Mouse (Mus musculus): ENCODE results near the gene Ppp2ca.
"Not testable (repeated sequence)": the region's sequence is repeated elsewhere in the genome, so short reads cannot be mapped to it uniquely, and the experiment has no call there.

Gene Ppp2ca

DNA sequence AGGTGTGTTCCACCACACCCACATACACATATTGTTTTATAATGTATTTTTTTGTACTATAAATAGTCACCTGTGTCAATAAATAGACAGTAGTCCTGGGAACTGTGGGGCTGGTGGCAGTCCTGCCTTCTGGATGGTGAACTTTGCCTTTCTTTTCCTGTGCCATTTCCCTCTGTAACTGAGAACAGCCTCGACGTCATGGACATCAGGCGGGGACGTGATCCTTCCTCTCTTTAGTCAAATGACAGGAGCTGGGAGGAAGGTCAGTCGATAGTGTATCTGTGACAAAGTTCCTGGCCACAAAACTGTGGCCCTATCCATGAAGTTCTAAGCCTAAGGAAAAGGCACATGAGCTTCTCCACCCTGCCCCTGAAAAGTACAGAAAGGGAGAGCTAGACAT, 3.9 kb upstream of the Ppp2ca start:
- DNase-seq (ENCODE audit: low read depth, low spot score) = no peak

DNA sequence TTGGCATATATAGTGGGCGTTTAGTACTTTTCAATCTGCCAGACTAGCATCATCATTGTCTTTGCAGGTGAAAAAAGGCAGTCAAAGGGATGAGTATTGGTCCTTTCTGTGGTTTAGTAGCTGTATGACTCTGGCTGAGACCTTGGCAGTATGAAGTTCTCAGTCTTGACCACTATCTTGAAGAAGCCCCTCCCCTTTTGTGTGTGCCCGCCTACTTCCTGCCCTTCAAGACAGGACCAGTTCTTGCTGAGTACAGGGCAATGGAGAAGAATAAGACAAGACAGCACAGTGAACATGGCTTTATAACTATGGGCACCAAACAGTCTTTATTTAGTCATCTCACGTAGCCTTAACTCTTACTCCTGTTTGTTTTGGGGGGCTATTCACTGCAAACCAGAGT, 1.5 kb upstream of the Ppp2ca start:
- DNase-seq (ENCODE audit: low read depth, low spot score) = no peak

GRCm38 (mm10) chr11:52097596-52097995, 885 bp upstream of the Ppp2ca start:
- no peak for DNase-seq (ENCODE audit: low read depth, low spot score)

DNA sequence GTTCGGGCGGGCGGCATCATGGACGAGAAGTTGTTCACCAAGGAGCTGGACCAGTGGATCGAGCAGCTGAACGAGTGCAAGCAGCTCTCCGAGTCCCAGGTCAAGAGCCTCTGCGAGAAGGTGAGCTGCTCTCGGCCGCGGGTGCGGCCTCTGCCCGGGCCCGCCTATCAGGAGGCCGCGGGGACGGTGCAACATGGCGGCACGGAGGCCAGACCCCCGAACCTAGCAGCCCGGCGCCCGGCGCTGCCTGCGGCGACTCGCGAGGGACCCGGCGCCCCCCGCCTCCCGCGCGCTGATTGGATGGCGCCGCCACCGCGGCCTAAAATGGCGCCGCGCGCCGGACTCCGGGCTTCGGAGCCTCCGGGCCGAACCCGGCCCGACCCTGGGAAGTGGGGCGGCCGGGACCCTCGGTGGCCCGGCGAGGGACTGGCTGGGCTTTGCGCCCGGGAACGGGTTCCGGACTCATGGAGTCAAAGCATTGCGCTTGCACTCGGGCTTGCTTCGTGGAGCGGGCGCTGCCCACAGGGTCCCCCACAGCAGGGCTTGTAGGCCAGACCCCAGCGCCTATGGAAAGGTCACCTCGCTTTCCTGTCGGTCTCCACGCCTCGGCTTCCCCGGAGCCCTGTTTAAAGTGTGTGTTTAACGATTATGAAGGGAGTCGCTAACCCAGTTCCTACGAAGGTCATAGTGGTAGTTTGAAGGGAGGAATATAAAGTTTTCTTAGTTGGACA, 715 bp downstream of the Ppp2ca start:
- DNase-seq (ENCODE audit: low read depth, low spot score) = peak; percentile 79

GRCm38 (mm10) chr11:52099771-52100219, 1.3 kb downstream of the Ppp2ca start:
- no peak for DNase-seq (ENCODE audit: low read depth, low spot score)

DNA sequence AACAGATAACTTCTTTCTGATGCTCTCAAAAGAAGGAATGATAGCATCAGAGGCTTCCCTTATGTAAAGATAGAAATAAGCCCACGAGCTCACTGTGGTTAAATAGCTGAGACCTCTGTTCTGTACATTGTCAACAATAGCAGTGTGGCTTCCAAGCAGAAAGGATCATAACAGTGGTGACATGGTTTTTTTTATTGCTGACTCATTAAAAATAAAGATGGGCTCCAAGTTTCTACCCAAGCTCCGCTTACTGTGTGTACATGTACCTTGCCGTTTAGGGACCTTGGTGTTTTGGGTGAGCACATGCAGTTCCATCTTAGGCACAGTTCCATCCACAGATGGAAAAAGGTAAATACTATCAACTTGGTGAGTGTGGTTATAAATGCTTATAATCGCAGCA, 4.5 kb downstream of the Ppp2ca start:
- no peak for DNase-seq (ENCODE audit: low read depth, low spot score)

- DNase-seq (ENCODE audit: low read depth, low spot score) = no peak
Observed at GRCm38 (mm10) chr11:52105503-52105902, 7.0 kb downstream of the Ppp2ca start.

DNA sequence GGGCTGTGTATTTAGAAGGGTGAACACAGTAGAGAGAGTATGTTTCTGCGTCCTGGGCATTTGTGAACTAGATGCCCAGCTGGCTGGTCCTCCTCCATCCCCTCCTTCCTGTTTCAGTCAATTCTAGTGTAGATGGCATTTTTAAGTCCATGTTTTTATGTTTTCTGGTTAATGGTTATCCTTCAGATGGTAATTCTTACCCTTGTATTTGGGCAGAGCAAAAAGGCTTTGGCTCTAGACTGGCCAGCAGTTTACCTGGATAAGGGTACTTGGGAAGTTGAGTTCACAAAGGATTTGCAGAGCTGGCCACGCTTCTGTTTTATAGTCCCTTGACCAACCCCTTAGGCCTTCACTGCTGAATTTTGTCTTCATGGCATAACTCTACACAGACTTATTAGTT, 7.6 kb downstream of the Ppp2ca start:
- no peak for DNase-seq (ENCODE audit: low read depth, low spot score)

DNA sequence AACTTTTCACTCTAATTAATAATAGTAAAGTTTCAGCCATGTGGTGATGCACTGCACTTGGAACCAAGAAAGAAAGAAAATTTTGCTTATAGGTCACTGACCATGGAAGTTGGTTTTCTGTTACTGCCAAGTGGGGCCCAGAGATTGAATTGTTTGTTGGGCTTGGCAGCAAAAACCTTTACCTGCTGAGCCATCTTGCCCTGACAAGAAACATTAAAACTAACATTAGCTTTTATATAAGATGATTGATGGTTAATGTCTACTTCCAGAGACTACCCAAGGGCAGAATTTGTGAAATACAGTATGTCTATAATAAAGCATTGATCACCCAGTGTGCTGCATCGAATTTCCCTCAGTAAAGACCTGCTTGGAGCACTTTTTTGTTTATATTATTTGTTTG, 8.0 kb downstream of the Ppp2ca start:
- DNase-seq (ENCODE audit: low read depth, low spot score) = no peak

DNA sequence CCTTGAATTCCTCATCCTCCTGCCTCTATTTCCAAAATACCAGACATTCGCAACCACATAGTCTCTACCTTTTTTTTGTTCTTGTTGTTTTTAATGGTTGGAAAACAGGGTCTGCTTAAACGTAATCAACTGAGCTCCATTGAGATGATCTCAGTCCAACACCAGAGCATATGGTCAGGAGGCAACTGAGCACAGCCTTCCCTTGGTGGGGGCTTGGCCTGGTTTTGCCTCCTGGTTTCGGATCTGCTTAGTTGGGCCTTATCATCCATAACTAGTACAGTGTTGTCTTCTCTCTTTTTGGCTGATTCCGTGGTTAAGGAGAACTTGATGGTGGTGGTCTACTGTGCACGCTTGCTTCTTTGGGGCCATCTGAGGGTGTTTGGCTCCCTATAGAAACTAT, 10.3 kb downstream of the Ppp2ca start:
- no peak for DNase-seq (ENCODE audit: low read depth, low spot score)

GRCm38 (mm10) chr11:52109421-52109820, 10.9 kb downstream of the Ppp2ca start:
- no peak for DNase-seq (ENCODE audit: low read depth, low spot score)

DNA sequence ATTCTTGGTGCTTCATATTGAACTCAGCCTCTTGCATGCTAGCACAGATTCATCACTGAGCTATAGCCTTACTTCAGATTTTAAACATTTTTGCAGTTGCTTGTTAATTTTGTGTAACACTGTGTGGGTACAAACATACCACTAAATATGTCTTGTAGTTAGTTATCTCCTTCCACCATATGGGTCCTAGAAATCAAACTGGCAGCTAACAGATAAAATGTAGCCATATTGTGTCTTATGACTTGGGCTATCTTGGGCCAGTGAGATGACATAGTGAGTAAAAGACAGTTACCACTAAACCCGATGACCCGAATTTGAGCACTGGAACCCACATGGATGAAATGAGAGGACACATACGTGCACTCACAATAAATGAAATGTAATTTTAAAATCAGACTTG, 17.0 kb downstream of the Ppp2ca start:
- DNase-seq (ENCODE audit: low read depth, low spot score) = no peak

DNA sequence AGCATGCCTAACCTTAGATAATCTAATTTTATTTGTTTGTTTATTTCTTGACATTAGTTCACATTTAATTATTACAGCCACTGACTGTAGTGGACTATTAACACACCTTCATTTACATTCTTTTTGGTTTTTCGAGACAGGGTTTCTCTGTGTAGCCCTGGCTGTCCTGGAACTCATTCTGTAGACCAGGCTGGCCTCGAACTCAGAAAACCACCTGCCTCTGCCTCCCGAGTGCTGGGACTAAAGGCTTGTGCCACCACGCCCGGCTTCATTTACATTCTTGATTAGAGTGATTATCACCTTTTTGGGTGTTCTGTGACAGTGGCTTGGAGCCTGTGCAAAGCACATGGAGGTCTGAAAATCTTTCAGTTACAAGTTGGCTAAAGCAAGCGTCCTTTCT, 17.6 kb downstream of the Ppp2ca start:
- not testable (repeated sequence) for DNase-seq (ENCODE audit: low read depth, low spot score)

- no peak for DNase-seq (ENCODE audit: low read depth, low spot score)
Observed at GRCm38 (mm10) chr11:52117156-52117555, 18.7 kb downstream of the Ppp2ca start.

DNA sequence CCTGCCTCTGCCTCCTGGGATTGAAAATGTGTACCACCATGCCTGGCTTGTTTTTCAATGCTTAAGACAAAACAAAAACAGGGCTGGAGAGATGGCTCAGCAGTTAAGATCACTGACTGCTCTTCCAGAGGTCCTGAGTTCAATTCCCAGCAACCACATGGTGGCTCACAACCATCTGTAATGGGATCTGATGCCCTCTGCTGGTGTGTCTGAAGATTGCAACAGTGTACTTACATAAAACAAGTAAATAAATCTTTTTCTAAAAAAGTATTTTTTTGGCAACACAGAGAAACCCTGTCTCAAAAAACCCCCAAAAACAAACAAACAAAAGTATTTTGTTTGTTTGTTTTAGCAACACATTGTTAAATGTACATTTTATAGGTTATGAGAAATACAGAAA, 21.9 kb downstream of the Ppp2ca start:
- DNase-seq (ENCODE audit: low read depth, low spot score) = not testable (repeated sequence)

DNA sequence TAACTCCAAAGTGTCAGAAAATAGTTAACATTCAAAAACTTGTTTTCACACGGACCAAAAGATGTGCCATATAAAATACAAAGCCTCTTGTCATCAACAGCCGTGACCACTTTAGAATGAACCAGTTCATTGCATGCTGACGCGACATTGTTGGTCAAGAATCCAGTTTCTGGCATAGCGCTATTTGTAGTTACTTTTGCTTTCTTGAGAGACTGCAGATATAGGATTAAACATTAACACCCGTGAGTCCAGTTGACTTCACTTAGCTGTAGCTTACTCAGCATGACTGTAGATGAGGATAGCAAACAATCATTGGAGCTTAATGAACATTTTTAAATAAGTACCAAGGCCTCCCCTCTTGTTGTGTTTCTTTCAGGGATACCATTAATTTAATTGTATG, 23.6 kb downstream of the Ppp2ca start:
- DNase-seq (ENCODE audit: low read depth, low spot score) = no peak

DNA sequence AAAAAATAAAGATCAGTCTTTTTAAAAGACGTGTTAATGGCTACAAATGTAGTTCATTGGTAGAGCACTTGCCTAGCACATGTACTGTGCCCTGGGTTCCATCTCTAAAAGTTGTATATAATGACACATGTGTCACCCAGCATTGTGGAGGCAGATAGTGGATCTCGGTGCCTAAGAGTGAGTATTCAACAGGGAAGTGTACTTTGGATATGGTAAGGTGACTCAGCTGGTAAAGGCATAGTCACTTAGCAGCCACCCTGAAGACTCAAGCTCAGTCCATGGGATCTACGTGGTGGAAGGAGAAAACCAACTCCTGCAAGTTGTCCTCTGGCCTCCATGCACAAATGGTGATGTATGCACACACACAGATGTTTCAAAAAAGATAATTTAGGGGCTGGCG, 26.0 kb downstream of the Ppp2ca start:
- DNase-seq (ENCODE audit: low read depth, low spot score) = no peak

- DNase-seq (ENCODE audit: low read depth, low spot score) = no peak
Observed at GRCm38 (mm10) chr11:52127169-52127568, 28.7 kb downstream of the Ppp2ca start.

DNA sequence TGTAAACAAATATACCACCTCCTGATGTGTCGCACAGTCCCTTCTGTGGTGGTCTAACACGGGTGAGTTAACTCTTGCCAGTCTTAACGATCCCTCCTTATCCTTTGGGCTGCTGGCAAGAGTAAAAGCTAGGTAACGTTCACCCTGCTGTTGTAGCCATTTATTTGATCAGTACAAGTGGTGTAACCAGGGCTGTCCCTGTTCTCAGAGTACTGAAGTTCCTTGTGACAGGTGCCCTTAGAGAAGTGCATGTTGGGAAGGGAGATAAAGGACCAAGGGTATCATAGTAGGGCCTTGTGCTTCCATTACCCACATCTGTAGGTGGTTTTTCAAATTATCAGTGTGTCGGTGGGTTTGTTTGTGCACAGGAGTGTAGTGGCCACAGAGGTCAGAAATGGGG, 29.3 kb downstream of the Ppp2ca start:
- DNase-seq (ENCODE audit: low read depth, low spot score) = no peak

- no peak for DNase-seq (ENCODE audit: low read depth, low spot score)
Observed at GRCm38 (mm10) chr11:52128316-52129061, 30.0 kb downstream of the Ppp2ca start.

GRCm38 (mm10) chr11:52129171-52129570, 30.7 kb downstream of the Ppp2ca start:
- no peak for DNase-seq (ENCODE audit: low read depth, low spot score)

GRCm38 (mm10) chr11:52129621-52130450, 31.4 kb downstream of the Ppp2ca start:
- DNase-seq (ENCODE audit: low read depth, low spot score) = no peak

Data from forelimb bud, embryonic 11.5 days (tissue).